Mouse (Mus musculus) E14TG2a.4 (cell line): ENCODE measurements around the gene Zfp92.

ENCODE experiments used
- H3K27me3 ChIP-seq: 2 replicates; pipeline ENCODE4 v1.6.1; 2014; ENCODE audit warnings: low read length, control low read depth; ENCODE audit not compliant: insufficient read depth
- H3K36me3 ChIP-seq: 2 replicates; pipeline ENCODE4 v1.6.1; 2014; ENCODE audit warnings: low read length, control low read depth; ENCODE audit not compliant: insufficient read depth
- H3K4me1 ChIP-seq: replicated peaks from 2 replicates; pipeline ENCODE4 v1.6.1; 2014; ENCODE audit warnings: low read depth, low read length, control low read depth
- H3K4me3 ChIP-seq: replicated peaks from 2 replicates; pipeline ENCODE4 v1.5.1; 2014; ENCODE audit warnings: mild to moderate bottlenecking, low read length
- H3K9me3 ChIP-seq: 2 replicates; pipeline ENCODE4 v1.6.1; 2014; ENCODE audit warnings: low read length, control low read depth
- CTCF ChIP-seq: conservative IDR thresholded peaks from 2 replicates; pipeline ENCODE4 v1.5.1; 2014; ENCODE audit warnings: low read length
- NANOG ChIP-seq: IDR thresholded peaks from 2 replicates; pipeline ENCODE4 v1.6.1; 2014; ENCODE audit warnings: borderline replicate concordance, low read length, mixed read lengths
- POU5F1 ChIP-seq: IDR thresholded peaks from 2 replicates; pipeline ENCODE4 v1.6.1; 2014; ENCODE audit warnings: low read length, borderline replicate concordance

Zfp92 gene

DNA sequence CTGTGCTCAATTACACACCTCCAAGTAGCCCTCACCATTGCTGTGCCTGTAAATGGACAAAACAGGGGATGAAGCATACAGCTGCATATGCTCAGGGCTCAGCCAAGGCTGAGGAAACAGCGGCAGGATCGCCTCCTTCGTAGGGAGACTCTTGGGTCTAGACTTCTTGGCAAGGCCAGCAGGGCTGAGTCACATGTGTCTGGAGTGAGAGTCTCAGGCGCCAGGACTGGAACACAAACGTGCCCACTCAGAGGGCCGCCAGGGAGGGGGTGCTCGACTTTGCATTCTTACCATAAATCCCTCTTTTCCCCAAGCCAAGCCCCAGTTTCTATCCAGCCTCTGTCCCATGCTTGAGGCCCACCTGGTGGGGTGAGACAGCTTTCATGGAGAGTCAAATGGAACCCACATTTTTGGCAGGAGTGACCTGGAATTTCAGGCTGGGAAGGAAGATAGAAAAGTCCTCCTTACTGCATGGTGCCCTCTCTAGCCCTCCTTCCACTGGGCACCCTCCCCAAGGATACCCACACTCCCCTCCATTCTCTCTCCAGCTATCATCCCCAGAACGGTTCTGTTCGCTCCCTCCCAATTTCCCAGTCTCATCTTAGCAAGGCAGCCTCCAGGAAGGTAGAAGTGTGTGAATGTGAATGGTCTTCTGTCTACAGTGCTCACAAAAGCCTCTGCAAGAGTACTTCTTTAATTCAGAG lies 54.7 kb downstream of the Zfp92 start:
- Histone ChIP-seq H3K4me3 (no peak overlapping the region), H3K36me3 (no peaks in the 10 kb centered on the region), H3K9me3 (peaks cover 5% of the 10 kb centered on the region), H3K4me1 (no peaks in the 10 kb centered on the region), H3K27me3 (0 out of 2 replicates have a peak, but pooled peaks cover 11% of the 10 kb centered on the region)
- TF ChIP-seq CTCF = no peak
- TF ChIP-seq POU5F1 = no peak
- no peak for TF ChIP-seq NANOG

DNA sequence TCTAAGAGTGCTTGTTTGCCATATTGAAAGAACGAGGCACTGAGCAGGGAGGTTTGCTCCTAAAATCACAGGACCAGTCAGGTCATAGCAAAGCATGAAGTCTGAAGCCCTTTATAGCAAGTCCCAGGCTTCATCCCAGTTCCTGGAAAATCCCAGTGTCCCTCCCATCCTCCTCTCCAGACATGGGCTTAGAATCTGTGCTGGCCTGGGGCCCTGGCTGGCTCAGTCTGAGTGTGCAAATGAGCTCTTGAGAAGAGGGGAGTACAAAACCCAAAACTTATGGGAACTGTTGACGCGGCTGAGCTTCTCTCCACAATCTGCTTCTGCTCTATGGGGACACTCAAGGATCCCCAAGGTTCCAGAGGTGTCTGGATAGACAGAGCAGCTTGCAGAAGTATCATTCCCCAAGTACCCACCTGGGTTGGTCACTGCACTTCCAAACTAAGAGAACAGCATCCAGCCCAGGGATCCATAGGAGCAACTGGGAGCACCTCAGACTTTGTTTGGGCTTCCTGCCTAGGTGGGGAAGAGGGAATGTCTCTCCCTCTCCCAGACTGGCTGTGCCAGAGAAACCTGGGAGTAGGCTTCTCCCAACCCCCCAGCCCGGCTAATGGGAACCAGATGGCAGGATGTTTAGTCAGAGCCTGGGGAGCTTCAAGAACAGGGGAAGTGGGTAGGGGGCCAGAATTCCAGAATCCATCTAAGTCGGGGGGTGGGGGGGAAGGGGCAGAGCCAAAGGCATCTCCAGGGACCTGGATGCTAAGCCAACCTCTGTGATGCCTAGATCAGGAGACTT lies 56.7 kb downstream of the Zfp92 start:
- H3K36me3 ChIP-seq = no peaks in the 10 kb centered on the region
- H3K4me3 ChIP-seq = no peak overlapping the region
- peaks cover 5% of the 10 kb centered on the region for H3K9me3 ChIP-seq
- TF ChIP-seq POU5F1 = no peak
- TF ChIP-seq NANOG = no peak
- no peak for TF ChIP-seq CTCF
- H3K27me3 ChIP-seq = 0 out of 2 replicates have a peak, but pooled peaks cover 14% of the 10 kb centered on the region
- no peaks in the 10 kb centered on the region for H3K4me1 ChIP-seq

DNA sequence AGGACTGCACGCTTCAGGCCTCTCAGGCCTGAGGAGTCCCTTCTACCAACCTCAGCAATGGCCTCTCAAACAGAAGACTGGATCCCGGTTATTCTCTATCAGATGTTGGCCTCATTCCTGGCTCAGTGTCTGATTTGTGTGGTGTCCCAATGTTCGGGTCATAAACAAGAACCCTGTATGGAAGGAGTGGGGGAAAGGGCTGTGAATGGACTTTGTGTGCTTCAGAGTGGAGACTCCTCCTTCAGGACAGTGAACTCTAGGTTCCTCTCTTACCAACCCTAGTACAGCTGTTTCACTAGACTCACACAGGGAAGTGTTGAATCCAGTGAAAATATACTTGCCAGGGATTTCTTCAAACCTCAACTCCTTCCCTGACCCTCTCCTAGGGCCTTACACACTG lies 57.4 kb downstream of the Zfp92 start:
- Histone ChIP-seq H3K9me3 (peaks cover 5% of the 10 kb centered on the region), H3K4me1 (no peaks in the 10 kb centered on the region), H3K27me3 (0 out of 2 replicates have a peak, but pooled peaks cover 14% of the 10 kb centered on the region), H3K4me3 (no peak overlapping the region), H3K36me3 (no peaks in the 10 kb centered on the region)
- no peak for TF ChIP-seq CTCF
- TF ChIP-seq NANOG = no peak
- TF ChIP-seq POU5F1 = no peak

DNA sequence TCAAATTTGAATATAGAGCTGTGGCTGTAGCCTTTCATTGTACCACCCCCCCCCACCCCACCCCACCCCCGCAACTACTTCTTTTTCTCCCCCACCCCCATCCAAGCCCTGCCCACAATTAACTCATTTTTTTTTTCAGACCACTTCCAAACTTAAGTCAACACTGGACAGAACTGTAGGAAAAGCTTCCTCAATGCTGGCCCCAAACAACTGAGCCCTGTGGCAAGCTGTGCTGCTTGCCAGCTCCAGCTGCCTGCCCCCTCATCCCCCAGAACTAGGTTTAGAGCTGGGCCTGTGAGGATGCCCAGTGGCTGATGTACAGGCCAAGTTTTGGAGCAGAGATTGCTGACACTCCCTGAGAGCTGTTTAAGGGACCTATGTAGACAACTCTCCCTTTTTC lies 57.9 kb downstream of the Zfp92 start:
- Histone ChIP-seq H3K9me3 (peaks cover 5% of the 10 kb centered on the region), H3K27me3 (0 out of 2 replicates have a peak, but pooled peaks cover 14% of the 10 kb centered on the region), H3K36me3 (no peaks in the 10 kb centered on the region), H3K4me1 (no peaks in the 10 kb centered on the region), H3K4me3 (no peak overlapping the region)
- no peak for TF ChIP-seq NANOG
- TF ChIP-seq CTCF = no peak
- TF ChIP-seq POU5F1 = no peak

DNA sequence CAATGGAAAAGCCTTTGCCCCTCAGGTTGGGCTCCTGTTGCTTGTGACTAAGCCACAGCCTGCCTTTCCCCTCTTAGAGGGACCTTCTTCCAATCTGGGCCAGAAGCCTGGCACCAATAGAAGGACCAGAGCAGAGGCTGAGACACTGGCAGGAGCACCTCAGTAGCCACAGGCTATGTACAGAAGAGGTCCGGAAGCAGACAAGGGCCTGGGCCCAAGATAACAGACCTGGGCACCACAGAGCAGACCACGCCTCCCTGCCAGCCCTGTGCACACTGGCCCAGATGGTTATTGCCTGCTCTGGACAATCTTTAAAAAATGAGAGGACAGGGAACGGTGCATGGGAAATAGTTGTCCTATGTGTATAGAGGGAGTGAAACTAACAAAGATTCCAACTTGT lies 60.9 kb downstream of the Zfp92 start:
- Histone ChIP-seq H3K4me3 (no peak overlapping the region), H3K36me3 (no peaks in the 10 kb centered on the region), H3K4me1 (no peaks in the 10 kb centered on the region), H3K9me3 (no peaks in the 10 kb centered on the region), H3K27me3 (0 out of 2 replicates have a peak, but pooled peaks cover 14% of the 10 kb centered on the region)
- TF ChIP-seq CTCF = no peak
- no peak for TF ChIP-seq POU5F1
- TF ChIP-seq NANOG = no peak

DNA sequence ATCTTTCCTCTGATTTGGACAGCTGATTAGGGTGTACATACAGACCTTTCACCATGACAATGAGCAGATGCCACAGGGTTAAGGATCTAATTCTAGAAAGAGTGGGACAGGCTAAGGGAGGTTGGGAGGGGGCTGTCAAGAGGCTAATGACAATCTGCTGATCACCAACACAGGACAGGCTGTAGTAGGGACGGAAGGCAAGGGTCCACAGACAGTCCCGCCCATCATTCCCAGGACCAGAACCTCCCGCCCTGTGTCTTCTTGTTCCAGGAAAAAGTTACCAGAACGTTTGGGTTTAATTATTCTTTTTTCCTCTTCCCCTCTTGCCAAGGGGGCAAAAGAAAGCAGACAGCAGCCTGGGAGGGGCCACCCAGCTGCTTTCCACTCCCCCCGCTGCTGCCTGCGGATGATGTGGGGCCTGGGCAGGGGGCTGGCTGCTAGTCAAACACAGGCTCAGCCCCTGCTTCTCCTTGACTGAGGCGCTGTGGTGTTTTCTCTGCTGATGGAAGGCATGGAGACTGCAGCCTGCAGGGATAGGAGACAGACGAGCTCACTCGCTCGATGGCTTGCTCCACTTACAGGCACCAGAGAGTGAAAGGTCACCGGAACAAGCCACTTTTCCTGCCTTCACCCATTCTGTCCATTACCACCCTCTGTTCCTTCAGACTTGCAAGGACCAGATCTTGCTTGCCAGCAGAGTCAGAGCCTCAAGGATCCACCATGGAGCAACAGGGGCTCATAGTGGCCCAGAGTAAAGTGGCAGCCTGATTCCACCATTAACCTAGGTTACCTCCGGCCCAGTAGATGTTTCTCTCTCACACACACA lies 63.7 kb downstream of the Zfp92 start:
- no peak for TF ChIP-seq CTCF
- TF ChIP-seq POU5F1 = no peak
- no peak for TF ChIP-seq NANOG
- Histone ChIP-seq H3K4me1 (no peaks in the 10 kb centered on the region), H3K4me3 (no peak overlapping the region), H3K27me3 (0 out of 2 replicates have a peak, but pooled peaks cover 9% of the 10 kb centered on the region), H3K9me3 (no peaks in the 10 kb centered on the region), H3K36me3 (no peaks in the 10 kb centered on the region)

DNA sequence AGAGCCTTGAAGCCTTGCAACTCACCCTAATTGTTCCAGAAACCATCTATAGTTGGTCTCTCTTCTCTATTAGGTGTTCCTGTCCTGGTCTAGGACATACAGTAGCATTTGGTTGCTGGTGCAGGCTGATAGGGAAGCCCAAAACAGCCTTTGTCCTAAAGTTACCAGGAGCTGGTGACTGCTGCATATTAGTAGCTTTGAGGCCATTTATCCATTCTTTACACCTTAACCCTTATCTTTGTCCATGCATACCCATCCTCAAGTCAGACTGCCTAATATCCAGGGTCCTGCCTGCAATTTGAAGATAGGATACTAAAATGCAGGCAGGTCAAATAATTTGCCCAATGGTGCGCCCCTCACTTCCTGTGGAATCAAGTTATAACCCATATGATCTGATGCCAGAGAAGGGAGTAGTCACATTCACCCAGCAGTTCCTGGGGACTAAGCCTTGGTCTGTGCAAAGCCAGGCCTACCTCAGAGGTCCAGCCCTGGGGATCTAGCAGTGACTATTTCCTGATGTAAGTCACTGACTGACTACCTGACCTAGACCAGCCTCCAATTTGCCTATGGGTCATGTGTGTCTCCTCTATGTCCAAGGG lies 64.9 kb downstream of the Zfp92 start:
- H3K36me3 ChIP-seq = no peaks in the 10 kb centered on the region
- peaks cover 5% of the 10 kb centered on the region; the same call in 1 of the 2 replicates for H3K27me3 ChIP-seq
- no peaks in the 10 kb centered on the region for H3K4me1 ChIP-seq
- TF ChIP-seq NANOG = no peak
- TF ChIP-seq CTCF = no peak
- no peak for TF ChIP-seq POU5F1
- no peak overlapping the region for H3K4me3 ChIP-seq
- no peaks in the 10 kb centered on the region for H3K9me3 ChIP-seq

DNA sequence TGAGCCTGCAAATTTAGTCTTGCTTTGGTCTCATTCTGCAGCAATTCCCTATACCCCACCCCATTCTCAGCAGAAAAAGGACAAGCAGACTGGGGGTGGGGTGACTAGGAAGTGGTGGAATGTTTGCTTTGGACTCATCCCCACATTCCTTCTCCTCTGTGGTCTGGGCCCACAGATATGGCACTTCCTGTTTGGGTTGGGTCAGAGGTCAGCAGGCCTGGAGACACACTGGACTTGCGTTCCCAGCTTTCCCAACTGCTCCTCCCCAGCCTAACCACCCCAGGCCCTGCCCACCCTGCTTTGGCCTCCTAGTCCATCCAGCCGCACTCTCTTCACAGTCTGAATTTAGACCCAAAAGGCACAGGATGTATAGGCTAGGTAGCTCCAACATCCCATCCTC lies 65.7 kb downstream of the Zfp92 start:
- Histone ChIP-seq H3K27me3 (peaks cover 6% of the 10 kb centered on the region; the same call in 1 of the 2 replicates), H3K4me1 (no peaks in the 10 kb centered on the region), H3K9me3 (no peaks in the 10 kb centered on the region), H3K4me3 (no peak overlapping the region), H3K36me3 (no peaks in the 10 kb centered on the region)
- TF ChIP-seq CTCF (no peak), NANOG (no peak), POU5F1 (no peak)
